Mouse (Mus musculus) layer of hippocampus, postnatal 10 days (tissue): Measurements from ENCODE around the gene Bace1. TPM values are rescaled to one million over a fixed set of nuclear protein-coding genes. Genes with fewer than 3 reads are reported as not detected.
"Not testable (repeated sequence)": the region's sequence is repeated elsewhere in the genome, so short reads cannot be mapped to it uniquely, and the experiment has no call there.

Experiments used
- DNase-seq, 2 experiments: peaks; one replicate each; pipeline ENCODE4 v3.0.0; 2021; ENCODE audit warnings: low spot score in 2 of 2
- total RNA-seq, 2 experiments: library from RNA; stranded (reverse); gene quantifications; 2 replicates each; pipeline ENCODE4 v1.2.3; 2021

The Bace1 gene
- total RNA-seq, 2 experiments from 2014 or later = 88.7 to 102 TPM

DNA sequence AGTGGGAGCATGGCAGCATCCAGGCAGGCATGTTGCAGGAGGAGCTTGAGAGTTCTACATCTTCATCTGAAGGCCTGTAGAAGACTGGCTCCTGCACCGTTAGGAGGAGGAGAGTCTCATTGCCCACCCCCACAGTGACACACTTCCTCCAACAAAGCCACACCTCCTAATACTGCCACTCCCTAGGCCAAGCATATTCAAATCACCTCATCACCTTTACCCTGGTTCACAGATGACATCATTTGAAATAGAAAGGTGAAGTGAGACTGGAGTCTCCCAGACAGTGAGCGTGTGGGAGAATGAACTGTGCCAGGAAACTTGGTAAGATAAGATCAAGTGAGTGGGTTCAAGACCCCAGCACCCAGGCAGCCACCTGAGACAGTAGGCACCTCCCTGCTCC lies 4.9 kb upstream of the Bace1 start:
- no peak for DNase-seq

DNA sequence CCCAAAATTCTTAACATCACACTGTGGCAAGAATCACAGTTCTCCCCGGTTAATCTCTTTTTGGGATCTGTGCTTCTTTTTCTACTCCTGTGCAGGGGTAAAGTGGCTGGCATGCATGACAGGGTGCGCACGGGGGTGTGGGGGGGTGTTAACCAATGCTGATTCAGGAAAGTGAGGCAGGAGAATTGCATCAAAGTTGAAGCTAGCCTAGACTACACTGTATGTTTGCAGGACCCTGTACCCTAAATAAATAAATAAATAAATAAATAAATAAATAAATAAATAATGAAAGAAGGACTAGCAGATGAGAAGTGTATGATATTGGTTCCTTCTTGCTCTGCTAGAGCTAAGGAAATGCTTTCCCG lies 329 bp upstream of the Bace1 start:
- DNase-seq = no peak

DNA sequence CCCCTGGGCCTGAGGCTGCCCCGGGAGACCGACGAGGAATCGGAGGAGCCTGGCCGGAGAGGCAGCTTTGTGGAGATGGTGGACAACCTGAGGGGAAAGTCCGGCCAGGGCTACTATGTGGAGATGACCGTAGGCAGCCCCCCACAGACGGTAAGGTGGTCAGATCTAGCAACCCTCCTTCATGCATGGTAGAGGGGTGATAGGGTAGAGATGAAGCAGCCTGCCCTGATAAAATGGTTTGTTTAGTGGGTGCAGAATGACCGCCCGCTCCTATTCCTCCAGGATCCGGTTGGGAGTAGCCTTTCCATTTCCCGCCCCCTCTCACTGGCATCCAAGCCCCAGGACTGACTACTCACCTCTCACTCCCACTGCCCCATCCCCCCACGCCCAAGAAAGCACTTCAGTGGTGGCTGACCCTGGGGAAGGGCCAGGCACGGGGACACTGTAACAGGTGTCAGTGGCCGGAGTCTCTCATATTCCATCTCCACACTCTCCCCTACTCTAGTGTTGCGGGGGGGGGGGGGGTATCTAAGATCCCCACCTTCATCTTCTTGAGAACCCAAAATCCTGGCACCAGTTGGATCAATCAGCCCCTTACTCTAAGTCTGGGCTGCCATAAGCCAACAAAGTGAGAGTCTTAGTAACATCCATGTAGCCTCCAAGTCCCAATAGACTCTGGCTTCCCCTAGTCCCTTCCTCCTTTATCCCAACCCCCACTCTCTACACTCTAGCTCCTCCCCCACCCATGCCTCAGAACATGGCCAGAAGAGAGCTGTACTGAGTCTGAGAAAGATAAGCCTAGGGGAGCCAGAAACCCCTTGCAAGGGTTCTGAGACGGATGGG lies 980 bp downstream of the Bace1 start:
- DNase-seq = no peak

DNA sequence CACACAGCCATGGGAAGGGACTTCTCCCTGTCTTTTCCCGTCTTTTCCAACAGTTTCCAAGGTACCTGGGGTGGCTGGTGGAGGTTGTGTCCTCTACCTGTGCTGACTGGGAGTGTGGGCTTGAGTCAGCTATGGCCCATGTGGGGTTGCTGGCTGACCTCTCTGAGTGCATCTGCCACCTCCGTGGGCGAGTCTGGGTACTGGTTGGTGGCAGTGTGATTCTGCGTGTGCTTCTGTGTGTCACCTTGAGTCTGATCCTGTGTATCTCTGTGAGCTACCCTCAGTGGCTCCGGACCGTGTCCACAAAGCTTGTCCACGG lies 1.6 kb downstream of the Bace1 start:
- DNase-seq = no peak

DNA sequence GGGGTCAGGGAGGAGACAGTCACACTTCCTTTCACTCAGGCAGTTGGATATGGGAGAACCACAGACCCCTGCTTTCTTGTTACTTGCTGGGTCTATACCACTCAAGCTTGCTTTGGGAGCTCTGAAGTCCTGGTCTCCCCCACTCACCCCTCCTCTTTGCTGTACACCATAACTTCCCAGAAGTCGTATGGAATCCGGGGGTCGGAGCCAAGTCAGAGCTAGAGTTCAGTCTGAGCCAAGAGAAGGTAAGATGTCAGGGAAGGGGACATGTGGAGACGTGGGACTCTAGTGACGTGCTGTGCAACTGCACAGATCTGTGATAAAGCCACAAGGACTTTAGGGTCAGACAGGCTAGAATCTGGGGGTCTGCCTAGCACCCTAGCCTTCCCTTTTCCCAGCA lies 2.0 kb downstream of the Bace1 start:
- DNase-seq = no peak

DNA sequence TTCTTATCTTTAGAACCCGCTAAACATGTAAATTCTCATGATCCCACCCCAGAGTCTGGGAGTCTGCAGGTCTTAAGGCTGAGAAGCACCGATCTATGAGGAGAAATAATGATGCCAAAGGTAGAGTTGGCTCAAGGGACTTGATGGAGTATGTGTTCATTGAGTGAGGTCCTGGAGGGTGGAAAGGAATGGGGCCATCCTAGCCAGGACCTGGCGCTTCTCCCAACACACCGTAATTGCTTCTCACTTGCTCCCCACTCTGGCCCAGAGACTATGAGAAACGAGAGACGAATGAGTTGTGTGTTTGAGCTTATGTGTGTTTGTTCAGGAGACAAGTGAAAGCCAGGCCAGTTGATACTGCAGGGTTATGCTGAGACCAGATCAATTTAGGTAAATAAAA lies 3.1 kb downstream of the Bace1 start:
- DNase-seq = no peak

DNA sequence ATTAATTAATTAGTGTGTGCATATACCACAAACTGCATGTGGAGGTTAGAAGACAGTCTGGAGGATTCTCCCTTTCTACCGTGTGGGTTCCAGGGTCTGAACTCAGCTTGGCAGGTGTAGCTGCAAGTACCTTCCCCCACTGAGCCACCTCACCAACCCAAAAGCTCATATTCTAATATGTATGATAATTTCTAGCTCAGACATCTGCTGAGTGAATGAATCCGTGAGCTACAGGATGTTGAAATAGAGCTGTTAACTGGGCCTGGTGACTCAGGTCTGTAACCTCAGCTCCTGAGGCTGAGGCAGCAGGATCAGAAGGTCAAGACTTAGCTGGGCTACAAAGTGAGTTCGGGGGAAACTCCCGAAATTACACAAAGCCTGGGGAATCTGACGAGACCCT lies 4.6 kb downstream of the Bace1 start:
- no peak for DNase-seq

DNA sequence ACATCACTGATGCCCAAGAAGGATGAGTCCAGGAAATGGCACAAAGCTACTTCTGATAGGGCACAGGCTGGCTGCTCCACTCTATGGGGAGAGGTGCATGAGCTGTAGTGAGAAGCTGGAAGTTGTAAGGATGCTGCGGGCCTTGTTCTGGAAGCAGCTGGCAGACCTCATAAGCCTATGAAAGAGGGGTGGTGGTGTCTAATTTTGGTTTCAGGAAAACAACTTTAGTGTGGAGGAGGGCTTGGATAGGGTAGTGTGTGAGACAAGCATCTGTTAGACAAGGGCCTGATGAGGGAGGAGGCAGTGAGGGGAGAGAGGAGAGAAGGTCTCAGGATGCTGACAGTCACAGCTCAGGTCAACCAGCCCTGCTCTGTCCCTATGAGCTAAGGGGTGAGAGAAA lies 5.4 kb downstream of the Bace1 start:
- no peak for DNase-seq

DNA sequence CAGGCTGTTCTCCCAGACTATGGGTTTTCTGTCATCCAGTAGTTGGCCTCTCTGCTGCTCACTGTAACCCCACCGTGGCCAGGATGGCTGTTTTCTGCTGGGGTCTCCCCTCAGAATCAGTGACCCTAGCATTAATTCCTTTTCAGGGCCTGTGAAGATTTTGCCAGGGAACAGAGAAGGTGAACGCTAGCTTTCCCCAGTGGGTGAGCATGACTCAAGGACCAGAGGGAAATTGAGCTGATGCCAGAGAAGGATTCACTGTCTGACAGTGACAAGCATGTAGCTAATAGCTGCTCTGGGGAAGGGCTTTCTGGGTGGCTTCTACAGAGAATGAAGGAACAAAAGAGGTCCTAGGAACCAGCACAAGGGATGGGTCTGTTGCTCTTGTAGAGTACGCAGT lies 7.2 kb downstream of the Bace1 start:
- no peak for DNase-seq

DNA sequence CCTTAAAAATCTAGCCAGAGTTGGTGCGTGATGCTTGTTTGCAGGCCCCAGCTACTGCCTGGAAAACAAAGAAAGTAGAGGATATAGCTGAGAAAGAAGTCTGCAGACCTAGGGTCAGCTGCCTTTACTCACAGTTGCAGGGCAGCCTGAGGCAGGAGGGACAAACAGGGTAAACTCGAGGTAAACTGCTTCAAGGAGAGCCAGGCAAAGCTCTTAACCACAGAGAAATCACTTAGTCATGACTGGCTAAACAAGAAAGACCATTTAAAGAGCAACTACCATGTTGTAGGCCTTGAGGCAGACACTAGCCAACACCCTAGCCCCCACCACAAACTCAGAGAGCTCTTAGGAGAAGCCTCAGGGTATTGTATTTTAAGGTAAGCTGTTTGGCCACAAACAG lies 7.8 kb downstream of the Bace1 start:
- not testable (repeated sequence) for DNase-seq

DNA sequence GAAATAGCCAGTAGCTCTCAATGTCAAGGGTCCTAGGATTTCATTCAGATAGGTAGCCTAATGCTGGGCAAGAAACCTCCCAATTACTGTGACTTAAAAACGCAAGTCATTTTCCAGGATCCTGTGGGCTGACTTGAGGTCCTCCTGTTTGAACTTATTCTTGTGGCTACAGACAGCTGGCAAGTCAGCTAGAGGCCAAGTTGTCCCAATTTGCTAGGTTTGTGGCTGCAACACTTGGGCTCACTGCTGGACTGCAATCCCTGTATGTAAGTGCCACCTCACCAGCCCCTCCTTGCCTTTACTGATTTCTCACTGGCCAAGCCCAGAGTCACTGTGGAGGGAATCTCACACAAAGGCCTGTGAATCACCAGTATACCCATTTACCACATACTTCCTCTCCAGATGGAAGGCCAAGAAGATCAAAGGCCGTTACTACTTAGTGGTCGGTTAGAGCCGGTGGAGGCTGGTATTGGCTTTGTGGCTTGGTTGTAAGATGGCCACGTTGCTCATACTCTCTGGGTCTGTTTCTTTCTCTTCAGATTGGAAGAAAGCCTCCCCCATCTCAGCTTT lies 8.6 kb downstream of the Bace1 start:
- no peak for DNase-seq

DNA sequence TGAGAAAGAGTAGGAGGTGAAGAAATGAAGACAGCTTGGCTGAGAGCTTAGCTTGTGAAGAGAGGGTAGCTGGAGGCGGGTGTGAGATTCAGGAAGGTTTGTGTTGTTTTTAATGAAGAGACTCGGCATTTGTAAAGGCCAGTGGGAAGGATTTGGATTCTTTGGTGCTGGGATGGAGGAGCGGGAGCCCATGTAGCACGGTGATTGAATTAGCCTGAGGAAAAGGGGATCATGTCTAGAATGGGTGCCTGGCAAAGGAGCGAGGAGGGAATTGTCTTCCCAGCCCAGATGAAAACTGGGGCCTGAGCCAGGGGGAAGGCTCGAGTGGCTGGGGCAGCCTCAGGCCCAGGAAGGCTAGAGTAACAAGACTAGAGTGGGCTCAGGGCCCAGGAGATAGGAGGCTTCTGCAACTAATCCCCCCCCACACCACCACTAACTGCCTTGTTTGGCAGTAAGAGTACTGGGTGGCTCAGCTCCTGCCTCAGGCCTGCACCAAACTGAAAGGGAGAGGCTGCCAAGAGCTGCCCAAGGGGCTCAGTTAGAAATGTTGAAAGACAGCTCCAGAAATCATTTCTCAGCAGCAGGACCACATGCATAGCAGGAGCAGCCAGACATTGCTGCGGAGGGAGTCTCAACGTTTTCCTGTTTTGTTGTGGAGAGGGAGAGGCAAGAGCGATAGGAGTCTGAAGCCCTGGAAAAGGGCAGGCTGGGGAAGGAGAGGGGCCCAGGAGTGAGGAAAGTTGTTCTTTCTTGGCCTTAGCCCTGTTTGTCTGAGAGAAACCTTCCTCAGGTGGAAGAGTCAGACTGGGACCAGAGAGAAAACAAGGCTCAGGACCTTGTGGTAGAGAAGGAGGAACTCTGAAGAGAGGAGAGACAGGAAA lies 11.4 kb downstream of the Bace1 start:
- DNase-seq = peak in 1 of 2 experiments; percentile 50

DNA sequence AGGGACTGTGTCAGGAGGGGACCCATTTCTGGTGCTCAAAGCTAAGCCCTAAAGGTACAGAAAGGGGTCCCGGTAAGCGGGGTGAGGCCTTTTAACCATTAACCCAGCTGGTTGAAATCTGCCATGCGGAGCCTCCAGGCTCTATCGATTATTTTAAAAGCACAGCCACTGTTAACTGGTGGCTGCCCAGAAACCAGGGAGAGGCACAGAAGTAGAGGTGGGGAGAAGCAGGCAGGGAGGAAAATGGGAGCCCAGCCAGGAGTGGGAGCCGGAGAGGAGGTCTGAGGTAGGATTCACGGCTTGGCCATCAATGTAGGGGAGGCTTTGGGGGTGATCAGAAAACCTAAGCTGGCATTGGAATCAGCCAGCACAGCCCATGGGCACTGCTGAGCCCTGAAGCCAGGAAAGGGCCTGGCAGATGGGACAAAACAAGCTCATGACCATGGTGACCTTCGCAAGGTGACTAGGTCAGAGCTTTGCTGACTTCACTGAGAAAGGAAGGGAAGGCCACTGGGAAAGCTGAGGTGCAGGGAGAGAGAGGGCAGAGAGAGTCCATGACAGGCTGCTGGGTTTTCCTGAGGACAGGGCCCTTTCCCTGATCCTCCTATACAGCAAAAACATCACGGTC lies 12.3 kb downstream of the Bace1 start:
- no peak for DNase-seq

DNA sequence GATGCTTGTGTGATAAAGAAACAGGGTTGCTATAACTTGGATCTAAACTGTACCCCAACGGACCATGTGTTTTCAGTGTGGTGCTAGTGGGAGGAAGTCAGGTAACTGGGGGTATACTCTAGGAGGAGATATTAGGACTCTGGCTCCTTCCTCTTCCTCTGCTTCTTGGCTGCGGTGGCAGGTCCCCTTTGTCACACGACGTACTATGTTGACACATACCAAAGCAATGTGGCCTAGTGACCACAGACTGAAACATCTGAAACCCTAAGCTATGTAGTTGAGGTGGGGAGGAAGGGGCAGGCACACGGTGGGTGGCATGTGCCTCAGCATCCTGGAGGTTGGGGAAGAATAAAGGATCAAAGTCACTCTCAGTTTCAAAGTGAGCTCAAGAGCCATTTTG lies 12.9 kb downstream of the Bace1 start:
- DNase-seq = no peak

DNA sequence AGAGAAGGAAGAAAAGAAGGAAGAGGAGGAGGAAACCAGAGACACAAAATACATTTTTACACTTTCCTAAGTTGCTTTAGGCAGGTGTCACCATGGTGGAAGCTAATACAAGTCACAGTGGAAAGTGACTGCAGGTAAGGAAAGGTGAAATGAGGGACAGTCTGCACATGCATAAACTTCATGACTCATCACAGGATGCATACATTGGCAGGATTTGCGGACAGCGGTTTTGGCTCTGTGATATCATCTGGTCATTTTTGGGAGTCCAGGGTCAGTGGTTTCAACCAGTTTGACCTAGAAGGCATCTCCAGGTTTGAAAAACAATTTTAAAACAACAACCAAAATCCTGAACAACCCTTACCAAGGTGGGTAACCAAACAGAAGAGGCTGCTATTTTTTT lies 13.4 kb downstream of the Bace1 start:
- DNase-seq = no peak

DNA sequence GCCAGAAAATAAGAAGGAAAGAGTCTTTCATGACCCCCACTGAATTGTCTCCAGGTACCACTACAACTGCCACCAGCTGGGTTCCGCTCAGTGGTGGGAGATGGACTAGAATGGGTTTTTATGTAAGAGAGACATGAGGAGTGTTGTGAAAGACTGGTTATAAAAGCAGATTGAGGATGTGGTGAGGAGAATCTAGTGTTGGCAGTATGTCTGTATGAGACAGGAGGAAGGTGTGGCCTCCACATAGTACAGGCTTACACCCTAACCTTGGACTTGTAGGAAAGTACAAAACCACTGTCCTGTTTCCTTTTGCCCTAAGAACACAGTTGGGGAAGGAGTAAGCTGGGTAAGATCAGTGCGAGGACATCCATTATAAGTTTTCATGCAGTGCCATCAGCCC lies 15.3 kb downstream of the Bace1 start:
- no peak for DNase-seq

DNA sequence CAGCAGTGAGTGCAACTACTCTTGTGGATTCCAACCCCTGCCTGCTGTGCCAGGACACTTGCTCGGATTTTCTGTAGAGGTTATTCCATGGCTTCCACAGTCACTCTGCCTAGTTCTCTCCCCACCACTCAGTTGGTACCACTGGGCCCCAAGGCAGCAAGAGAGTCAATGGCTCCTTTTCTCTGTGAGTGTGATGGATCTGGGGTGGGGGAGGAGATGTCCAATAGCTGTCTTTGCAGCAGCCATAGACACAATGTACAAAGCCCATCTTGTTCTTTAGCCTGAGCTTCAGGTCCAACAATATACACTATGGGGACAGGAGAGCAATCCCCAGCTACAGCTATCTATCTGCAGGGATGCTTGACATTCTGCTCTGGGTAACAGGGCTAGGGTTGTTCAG lies 15.8 kb downstream of the Bace1 start:
- no peak for DNase-seq

DNA sequence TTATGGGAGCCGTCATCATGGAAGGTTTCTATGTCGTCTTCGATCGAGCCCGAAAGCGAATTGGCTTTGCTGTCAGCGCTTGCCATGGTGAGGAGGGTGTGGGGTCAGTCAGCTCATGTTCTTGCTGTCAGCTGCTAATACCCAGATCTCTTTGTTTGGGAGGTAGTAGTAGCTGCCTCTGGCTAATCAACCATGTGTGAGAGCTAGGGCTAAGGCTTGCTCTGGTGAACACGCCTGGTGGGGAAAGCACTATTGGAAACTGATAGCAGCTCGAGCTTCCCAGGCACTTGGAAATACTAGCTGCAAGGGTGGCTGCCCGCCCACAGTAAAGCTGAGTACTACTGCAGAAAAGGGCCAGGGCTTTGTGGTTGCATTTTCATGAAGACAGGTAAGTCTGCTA lies 21.0 kb downstream of the Bace1 start:
- no peak for DNase-seq

DNA sequence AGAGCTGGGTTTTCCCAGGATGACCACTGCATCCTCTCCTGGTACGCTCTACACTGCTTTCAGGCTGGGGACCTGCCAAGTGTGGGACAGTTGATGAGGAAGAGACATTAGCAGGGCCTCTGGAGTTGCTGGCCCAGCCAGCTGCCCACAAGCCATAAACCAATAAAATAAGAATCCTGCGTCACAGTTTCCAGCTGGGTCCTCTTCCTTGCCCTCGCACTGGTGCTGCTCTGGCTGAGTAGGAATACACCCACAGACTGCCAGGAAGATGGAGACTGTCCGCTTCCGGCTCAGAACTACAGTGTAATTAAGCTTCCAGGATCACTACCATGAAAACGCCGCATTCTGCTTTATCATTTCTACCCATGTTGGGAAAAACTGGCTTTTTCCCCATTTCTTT lies 23.4 kb downstream of the Bace1 start:
- no peak for DNase-seq

DNA sequence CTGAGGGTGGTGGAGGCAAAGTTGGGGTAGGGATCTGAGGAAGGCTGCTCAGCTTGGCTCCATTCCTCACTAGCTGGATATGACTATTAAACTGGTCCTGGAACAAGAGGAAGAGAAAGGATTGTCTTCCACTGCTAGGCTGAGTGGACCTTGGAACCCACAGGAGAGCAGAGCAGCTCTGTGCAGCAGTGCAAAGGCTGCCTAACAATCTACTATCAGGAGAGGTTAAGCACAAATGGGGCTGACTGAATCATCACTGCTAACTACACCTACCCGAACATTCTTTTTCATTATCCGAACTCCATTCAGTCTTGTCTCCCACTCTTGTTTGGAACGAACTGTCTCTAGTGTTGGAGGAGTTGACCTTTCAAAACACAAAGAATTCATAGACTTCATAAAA lies 30.8 kb downstream of the Bace1 start:
- DNase-seq = no peak

DNA sequence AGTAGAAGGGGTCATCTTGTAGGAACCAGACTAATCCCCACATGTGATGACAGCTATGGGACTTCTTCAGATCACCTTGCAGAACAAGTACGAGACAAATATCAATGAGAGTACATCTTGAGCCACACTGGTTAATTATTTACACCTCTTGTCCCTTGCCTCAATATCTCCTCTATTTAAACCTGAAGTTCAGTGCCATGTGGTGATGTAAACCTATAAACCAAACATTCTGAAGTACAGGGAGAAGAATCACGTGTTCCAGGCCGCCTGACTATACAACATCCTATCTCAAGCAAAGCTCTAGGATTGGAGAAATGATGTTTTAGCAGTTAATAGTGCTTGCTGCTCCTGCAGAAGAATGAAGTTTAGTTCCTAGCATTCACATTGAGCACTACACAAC lies 31.9 kb downstream of the Bace1 start:
- no peak for DNase-seq

DNA sequence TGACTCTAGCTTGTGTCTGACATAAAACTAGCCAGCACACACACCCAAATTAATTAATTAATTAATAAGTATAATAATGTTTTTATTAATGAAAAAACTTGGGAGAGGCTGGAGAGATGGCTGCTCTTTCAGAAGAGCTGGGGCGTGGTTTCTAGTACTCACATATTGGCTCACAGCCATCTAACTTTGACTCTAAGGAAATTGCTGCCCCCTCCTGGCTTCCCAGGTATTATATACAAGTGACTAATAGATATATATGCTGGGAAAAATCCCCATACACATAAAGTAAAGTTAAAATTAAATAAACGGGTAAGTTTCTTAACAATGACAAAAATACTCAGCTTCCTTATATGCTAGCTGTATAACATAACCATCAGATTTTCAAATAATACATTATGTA lies 39.5 kb downstream of the Bace1 start:
- DNase-seq = no peak
